Mouse (Mus musculus) frontal cortex, adult 2 months (tissue): ENCODE data around the gene Lgals2. TPM values are rescaled to one million over a fixed set of nuclear protein-coding genes. Genes with fewer than 3 reads are reported as not detected.
A peak's percentile ranks its signal among the peaks of the same experiment; 100 is the strongest.
"Not testable (repeated sequence)": the region's sequence is repeated elsewhere in the genome, so short reads cannot be mapped to it uniquely, and the experiment has no call there.

Experiments used
- DNase-seq, 2 experiments: peaks; one replicate each; pipeline ENCODE4 v3.0.0; 2022; ENCODE audit warnings: low spot score in 1 of 2; ENCODE audit errors: extremely low spot score in 1 of 2
- polyA plus RNA-seq: library from polyadenylated mRNA; depleted of rRNA; stranded (reverse); fragments of >200 nt; gene quantifications from 2 replicates; pipeline ENCODE4 v1.2.3, GENCODE M21; 2012; rRNA removed

The Lgals2 gene
- 0.74 and 2.0 TPM in 2 replicates for polyA plus RNA-seq

DNA sequence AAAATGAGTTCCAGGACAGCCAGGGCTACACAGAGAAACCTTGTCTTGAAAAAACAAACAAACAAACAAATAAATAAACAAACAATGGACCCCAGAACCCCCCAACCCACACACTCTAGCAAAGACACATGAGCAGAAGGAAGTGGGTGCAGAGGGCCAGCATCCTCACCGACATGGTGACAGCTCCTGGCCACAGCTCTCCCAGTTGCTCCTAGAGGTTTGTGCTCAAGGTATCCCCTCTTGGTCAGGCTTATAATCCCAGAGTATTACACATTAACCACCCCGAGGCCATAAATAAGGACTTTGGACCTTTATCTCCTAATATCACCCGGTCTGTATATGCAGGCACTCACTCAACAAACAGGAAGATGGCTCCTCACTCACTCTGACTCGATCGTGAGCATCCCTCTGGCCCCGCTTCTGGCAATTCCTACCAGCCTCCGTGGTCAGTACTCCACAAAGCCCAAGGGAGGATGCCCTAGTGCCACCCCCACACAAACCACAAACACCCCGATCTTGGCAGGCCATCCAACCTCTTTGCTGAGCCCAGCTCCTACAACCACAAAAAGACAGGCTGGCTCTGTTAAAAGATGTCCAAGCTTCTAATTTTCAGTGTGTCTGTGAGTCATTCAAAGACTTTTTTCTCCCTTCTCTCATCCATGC lies at the start of gene Lgals2:
Gene Lgals2, minus strand, starts transcription at position 227 of the 663 bp plus-strand sequence.
- no peak for DNase-seq

DNA sequence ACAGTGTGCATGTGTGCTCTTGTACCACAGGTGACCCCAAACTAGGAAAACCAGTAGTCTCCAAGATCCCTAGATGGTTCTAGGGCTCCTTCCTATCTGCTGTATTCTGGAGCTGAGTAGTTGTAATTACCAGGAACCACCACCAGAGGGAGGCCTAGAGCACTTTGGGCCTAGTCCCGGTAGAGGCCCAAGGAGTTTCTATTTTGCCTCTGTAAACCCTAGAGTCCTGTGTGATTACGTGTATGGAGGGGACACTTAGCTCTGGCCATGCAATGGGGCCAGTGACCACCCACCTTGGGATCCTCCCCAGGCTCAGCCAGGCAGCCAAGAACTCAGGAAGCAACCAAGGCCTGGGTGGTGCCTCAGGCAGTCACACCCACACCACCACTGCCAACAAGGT lies 47.9 kb upstream of the Lgals2 start:
- DNase-seq: peak in 1 of 2 experiments; percentile 94

DNA sequence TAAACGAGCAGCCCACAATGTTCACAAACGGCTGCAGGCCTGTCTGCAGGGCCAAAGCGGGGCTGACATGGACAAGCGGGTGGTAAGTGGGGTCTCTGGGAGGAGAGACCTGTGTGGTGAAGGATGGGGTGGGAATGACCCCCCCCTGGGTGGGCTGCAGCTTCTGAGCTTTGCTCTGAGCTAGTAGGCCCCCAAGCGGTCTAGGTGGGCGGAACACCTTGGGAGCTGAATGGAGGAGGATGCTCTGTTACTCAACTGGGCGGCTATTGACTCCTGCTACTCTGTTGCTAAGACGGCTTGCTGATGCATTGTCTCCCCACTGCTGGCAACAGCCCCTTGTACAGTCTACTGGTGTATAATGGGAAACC lies 46.1 kb upstream of the Lgals2 start:
- no peak for DNase-seq

DNA sequence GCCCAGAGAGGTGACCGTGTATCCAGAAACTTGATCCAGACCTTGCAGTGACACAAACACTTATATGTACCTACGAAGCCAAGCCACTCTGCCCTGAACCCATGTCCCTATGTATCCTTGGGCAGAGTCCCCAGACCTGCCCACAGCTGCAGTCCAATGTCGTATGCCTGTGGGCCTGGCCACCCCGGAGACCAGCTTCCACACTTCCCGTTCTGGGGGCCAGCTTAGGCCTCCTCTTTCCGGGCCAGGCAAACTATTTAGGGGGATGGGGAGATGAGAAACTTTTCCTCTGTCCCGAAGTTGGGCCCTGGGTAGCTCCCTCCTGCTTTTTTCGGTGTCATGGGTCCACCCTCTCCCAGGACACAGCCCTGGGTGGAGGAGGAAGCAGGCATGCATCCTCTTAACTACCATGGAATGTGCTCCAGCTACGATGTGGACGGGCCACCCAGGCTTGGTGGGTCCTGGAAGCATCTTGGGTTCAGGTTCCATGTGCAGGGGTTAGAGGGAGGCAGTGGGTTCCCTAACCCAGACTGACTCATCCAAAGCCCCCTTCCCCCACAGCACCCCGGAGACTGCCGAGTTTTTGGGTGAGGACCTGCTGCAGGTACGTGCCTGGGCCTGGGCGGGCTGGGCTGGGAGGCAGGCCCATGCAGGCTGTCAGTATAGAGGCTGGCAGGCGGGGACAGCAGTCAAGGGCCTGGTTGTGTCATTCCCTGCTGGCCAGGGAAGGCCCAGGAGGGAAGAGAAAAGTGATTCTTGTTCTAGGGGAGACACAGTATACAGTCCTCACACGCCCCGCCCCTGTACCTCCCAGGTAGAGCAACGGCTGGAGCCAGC lies 45.5 kb upstream of the Lgals2 start:
- no peak for DNase-seq

DNA sequence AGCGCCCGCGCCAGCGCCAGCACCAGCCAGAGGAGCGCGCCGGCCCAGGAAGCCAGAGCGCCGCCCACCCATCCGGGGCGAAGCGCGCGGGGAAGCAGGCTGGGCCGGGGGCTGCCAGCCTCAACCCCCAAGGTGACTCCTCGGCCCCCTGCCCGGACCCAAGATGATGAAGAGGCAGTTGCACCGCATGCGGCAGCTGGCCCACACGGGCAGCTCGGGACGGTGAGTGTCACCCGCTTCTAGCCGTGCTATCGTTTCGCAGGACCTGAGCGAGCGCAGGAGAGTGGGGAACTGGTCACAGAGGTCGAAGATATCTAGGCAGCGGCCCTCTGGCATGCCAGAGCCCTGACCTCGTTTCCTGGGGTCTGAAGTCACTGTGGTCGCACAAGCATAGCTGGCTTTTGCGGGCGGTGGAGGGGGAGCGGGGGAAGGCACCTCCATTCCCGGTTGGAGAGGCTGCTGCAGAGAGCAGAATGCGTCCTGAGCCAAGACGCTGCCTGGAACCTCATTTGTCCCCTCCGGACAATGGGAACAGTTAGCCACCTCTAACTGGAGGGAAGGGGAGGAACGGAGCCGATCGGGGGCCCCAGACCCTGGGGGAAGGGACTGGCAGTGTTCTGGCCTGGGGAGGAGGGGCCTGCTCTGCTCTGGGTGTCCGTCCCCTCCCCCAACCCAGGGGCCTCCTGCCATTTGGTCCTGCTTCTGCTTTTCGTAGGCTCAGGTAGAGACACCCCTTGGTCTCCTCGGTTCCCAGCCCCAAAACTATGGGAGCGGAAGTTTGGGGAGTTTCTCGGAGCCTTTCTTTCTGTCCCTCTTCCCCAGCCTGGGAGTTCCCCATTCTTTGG lies 44.6 kb upstream of the Lgals2 start, which contains the start of gene Sh3bp1:
Gene Sh3bp1, plus strand, starts transcription at position 29 of the 845 bp plus-strand sequence.
- no peak for DNase-seq

DNA sequence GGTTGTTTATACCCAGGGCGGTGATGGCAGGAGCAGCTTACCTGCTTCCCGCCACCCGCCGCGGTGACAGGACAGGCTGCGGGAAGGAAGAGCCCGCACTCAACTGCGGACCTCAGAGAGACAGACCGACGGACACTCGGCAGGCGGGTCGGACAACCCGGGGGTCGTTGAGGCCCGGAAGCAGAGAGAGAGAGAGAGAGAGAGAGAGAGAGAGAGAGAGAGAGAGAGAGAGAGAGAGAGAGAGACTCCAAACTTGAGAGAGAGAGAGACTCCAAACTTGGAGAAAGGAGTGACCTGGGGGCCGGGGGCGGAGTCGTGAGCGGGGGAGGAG lies 44.0 kb upstream of the Lgals2 start, which contains the start of gene Gm49510:
Gene Gm49510, plus strand, starts transcription at position 259 of the 331 bp plus-strand sequence.
- DNase-seq: no peak

DNA sequence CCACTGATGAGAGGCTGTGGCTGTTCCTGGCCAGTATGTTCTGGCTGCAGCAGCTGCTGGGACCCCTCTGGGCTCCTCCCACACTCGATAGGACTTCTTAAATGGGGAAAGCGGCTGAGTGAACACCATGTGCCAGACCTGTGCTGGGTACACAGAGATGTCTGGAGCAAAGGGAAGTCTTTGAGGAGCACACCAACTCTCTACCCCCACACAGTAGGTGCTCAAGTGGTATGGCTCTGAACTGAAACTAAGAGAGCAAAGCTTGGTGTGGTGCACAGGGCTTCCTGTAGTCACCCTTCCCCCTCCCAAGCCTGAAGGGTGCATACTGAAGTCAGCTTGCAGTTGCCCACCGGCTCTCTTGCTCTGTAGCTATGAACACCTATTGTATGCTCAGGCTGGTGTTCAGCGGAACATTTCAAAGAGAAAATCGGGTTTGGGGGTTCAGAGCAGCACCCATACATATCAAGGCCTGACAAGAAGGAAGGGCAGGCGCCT lies 43.2 kb upstream of the Lgals2 start:
- DNase-seq: no peak

DNA sequence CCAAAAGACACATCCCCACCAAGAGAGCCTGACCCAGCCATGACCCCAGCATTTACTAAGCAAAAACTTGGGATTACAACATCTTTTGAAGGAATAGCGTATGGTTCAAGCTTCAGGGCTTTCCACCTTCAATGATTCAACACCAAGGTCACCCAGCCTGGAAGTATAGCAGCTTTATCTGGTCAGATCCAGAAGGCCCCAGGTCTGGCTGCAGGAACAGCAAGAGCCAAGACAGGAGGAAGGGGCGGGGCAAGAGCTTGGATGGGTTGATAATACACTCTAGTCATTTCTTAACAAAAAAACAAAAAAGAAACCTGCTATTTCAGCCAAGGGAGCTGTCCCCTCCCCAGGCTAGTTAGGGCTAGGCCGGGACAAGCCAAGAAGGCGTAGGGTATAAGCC lies 42.2 kb upstream of the Lgals2 start:
- DNase-seq: no peak

DNA sequence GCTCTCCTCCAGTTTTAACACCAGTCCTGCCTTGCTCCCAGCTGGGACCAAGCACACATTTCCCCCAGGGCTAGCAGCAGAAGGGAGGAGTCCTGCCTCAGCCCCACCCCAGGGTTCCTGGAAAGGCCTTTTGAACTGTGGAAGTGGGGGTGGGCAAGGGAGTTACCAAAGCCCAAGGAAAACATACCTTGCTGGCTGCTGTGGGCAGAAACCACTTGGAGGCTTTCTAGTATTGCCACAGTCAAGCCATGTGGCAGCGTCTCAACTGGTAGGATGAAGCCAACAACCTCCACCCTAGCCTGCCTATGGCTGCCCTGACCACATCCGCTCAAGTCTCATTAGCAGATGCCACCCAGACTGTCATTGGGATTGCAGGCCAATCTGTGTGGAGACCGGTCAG lies 40.8 kb upstream of the Lgals2 start:
- no peak for DNase-seq

DNA sequence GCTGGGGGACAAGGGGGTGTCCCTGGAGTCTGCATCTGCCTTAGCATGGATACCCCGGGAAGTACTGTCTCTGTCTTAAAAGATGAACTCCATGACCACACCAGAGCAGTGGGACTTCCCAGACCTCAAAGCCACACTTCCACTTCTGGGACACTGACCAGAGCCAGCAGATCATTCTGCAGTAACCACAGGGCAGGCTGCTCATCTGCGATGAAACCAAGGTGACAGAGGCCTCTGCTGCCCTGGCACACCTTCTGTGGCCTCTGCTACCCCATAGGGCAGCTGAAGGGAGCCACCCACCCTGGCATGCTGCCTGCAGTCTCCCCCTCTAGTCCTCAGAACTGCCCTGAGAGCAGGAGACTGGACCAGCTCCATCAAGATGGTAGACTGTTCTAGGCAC lies 40.4 kb upstream of the Lgals2 start:
- DNase-seq: no peak

DNA sequence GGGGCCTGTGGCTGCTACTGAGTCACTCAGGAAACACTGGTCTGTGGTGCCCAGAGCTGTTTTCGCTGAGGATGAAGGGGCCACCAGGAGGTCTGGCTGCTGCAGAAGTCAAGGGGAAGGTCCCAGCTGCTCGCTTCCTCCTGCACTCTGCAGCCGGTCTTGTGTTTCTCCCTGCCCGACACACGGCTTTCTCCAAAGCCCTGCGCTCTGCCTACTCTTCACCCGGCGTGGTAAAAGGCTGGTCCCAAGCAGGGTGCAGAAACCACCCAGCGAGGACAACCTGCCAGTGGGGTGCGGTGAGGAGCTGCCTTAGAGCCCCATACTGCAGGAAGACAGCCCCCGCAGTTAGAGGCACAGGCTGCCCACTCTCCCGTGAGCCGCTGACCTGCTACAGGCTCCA lies 39.4 kb upstream of the Lgals2 start:
- DNase-seq: no peak

DNA sequence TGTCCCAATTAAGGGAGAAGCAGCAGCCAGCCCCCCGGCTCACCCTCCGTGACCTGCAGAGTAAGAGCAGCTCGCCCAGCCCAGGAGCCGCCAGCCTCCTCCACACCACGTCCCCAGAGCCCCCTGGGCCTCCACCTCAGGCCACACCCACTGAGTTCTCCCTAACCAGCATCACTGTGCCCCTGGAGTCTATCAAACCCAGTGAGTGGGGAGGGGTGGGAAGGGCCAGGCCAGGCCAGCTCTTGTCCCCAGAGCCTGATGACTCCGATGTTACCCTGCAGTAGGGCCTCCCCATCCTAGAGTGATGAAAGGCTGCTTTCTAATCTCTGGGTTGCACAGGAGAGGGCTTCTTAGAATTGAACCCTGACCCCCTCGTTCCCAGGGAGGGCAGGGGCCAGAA lies 37.1 kb upstream of the Lgals2 start:
- DNase-seq: no peak

DNA sequence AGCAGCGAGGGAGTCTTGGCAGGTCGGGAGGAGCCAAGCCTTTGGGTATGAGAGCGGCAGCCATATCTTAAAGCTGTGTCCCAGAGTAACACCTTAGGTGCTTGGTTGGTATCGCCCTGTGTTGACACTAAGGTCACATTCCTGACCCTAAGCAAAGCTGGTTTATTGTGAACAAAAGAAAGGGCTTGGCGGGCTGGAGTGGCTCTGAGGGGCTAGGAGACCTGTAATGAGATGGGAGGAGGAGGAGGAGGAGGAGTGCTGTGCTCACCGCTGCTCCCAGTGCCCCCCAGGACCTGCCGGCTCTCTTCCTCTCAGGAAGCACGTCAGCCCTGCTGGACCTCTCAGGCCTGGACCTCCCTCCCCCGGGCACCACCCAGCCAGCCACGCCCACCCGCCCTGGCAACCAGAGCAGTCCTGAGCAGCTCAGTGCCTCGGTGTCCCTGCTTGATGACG lies 34.1 kb upstream of the Lgals2 start:
- no peak for DNase-seq

DNA sequence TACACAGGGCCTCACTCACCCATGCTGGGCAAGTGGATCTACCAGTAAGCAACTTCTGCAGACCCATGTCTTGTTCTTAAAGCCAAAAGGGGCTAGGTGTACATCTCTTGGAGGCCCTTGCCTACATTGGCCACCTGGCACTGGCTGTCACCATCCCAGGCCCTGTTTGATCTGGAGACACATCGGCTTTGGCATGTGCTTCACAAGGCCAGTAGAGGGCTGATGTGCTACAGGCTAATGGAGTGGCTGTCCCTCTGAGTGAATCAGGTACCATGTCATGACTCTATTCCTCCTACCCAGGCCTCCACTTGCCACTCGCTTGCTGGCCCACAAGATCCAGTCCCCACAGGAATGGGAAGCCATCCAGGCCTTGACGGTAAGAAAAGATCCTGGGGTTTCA lies 26.5 kb upstream of the Lgals2 start:
- DNase-seq: no peak

DNA sequence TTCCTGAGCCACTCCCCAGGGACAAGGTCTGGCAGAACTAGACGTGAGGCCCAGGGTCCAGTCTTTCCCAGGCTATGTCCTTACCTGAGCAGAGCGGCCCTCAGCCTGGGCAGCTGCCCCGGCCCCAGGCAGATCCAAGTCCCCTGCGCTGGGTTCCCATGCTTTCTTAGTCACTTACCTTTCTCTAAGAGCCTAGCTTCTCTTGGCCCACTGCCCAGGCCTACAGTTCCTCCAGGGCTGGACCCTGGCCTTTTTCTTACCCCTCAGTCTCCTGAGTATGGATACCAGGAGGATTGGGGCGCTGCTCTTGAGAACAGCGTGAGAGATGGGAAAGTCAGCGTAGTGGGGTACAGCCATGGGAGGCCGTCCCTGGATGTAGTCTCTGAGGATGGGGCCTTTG lies 25.1 kb upstream of the Lgals2 start:
- no peak for DNase-seq

DNA sequence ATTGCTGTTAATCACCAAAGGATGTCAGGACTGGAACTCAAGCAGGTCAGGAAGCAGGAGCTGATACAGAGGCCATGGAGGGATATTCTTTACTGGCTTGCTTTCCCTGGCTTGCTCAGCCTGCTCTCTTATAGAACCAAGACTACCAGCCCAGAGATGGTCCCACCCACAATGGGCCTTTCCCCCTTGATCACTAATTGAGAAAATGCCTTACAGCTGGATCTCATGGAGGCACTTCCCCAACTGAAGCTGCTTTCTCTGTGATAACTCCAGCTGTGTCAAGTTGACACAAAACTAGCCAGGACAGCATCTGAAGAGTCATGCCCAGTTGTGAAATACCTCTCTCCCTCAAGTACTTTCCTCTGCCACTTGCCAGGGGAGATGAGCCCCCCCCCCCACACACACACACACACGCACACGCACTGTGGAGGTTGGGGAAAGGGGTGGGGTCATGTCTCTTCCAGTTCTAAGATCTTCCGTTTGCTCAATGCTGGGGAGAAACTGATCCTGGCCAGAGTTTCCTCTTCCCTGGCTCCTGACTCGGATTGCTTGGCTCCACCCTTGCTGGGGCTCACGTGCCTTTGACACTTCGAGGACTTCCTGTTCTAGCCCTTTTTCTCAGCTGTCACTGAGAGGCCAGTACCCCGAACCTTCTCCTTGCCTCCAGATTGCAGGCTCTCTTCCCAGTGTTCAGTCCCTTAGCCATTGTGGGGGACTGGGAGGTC lies 23.6 kb upstream of the Lgals2 start:
- DNase-seq: not testable (repeated sequence)

DNA sequence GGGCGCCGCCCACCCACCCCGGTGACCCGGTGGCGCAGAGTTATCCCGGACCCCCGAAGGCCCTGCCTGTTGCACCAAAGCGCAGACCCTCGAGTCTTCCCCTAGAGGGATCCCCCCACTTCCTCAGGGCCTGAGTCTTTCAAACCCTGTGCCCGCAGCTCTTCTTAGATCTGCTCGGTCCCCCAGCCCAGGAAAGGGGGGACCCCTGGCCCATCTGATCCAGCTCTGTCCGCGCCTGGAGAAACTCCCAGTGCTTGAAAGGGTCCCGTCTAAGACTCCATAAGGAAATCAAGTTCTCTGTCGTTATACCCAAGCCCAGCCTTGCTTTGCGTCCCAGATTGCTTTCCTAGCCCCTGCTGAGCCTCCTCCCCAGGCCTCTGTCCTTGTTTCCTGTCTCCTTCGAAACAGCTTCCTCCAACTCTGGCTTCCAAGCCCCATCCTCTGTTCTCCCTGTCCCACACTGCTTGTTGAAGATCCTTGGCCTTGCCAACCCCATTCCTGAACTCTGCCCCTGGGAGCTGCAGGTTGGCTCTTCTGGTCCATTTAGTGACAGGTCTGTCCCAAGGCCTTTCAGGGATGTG lies 22.6 kb upstream of the Lgals2 start:
- no peak for DNase-seq

DNA sequence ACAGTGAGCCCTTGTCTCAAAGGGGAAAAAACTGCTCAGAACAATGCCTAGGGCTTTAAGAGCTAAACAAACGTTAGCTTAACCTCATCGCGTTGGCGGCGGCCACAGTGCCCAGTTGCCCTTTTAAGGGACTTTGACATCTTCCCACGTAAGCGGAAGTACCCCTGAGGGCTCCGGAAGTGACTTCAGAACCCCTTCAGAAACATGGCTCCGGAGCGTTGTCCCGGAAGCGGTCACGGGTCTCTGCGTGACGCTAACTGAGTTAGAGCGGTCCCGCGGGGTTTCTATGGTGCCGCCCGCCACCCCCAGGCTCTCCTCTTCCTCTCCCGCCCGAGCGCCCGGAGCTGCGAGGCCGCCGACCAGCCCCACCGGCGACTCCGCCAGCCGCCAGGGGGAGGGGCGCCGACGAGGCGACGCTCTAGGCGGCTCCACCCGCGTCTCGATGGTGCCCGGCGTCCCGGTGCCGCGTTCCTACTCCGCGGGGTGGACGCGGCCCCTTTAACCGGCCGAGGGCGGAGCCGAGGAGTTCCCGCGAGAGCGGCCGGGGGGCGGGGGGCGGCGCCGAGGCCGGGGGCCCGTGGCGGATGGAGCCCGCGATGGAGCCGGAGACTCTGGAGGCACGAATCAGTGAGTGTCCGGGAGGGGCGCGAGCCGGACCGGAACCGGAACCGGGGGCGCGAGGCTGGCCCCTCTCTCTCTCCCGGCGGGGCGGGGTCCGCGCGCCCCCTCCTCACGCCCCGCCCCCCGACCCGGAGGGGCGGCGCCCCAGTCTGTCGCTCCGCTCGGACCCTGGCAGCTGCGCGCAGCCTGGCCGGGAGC lies 21.9 kb upstream of the Lgals2 start, which contains the start of gene Gga1:
Gene Gga1, plus strand, starts transcription at position 200 of the 819 bp plus-strand sequence.
- DNase-seq: peak; percentile 94 to 98

DNA sequence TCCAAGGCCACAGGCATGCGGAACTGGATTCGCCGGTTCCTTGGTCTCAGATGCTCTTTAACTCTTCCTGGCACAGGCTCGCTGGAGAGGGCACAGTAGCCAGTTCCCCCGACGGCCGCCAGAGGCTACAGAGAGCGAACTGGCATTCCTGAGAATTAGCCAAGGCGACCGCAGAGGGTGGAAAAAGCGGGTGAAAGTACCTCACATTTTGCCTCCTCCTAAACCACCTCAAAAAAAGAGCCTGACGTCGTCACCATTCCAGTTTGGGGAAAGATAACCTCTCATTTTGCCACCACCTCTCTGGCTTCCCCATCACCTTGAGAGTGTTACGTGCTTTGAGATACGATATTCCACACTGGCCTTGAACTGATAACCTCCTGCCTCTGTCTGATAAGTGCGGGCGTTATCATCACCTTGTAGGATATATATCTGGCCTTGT lies 20.9 kb upstream of the Lgals2 start:
- DNase-seq: peak; percentile 56 to 80
